Mouse (Mus musculus) layer of hippocampus, postnatal 14 days (tissue): ENCODE measurements around the gene Mcrip1. TPM values are rescaled to one million over a fixed set of nuclear protein-coding genes. Genes with fewer than 3 reads are reported as not detected.
"Not testable (repeated sequence)": the region's sequence is repeated elsewhere in the genome, so short reads cannot be mapped to it uniquely, and the experiment has no call there.

ENCODE experiments used
- DNase-seq, 2 experiments: peaks; one replicate each; pipeline ENCODE4 v3.0.0; 2021 to 2022; ENCODE audit warnings: low spot score in 2 of 2, mixed read lengths in 1 of 2
- total RNA-seq, 2 experiments: library from RNA; stranded (reverse); gene quantifications; 2 replicates each; pipeline ENCODE4 v1.2.3; 2021

Gene Mcrip1
- total RNA-seq, 2 experiments from 2014 or later = 86.1 to 89.0 TPM

GRCm38 (mm10) chr11:120518558-120518957, 31.0 kb downstream of the Mcrip1 start:
- DNase-seq = no peak

GRCm38 (mm10) chr11:120518027-120518426, 31.5 kb downstream of the Mcrip1 start:
- DNase-seq = peak; percentile 45 to 66

GRCm38 (mm10) chr11:120517147-120517546, 32.4 kb downstream of the Mcrip1 start:
- DNase-seq = no peak

DNA sequence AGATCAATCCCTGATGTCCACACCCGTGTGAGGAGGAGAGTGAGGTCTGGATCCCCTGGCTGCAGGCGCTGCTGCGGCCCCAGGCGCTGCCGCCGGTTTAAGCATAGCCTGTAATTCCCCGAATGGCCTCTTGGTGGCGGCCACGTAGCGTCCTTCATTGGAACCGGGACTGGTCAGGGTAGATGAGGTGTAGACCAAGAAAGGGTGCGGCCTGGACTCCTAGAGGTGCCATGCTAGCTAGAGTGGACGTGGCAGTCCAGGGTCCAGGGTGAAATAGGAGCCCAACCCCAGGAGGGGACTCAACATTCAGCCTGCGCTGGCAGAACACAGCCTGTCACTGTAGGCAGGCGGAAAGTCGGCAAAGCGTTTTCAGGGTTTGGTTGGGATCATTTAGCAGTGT, 33.9 kb downstream of the Mcrip1 start:
- DNase-seq = peak; percentile 87

DNA sequence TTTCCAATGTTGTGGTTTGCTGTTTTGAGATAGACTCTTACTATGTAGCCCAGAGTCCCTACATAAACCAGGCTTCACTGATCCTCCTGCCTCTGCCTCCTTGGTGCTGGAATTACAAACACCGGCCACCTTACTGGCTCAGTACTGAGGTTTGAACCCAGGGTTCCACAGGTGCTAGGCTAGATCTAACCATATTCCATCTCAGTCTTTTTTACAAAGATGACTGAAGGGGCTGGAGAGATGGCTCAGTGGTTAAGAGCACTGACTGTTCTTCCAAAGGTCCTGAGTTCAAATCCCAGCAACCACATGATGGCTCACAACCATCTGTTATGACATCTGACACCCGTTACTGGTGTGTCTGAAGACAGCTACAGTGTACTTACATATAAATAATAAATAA, 35.3 kb downstream of the Mcrip1 start:
- DNase-seq = not testable (repeated sequence)

GRCm38 (mm10) chr11:120512790-120513453, 36.6 kb downstream of the Mcrip1 start:
- DNase-seq = no peak

DNA sequence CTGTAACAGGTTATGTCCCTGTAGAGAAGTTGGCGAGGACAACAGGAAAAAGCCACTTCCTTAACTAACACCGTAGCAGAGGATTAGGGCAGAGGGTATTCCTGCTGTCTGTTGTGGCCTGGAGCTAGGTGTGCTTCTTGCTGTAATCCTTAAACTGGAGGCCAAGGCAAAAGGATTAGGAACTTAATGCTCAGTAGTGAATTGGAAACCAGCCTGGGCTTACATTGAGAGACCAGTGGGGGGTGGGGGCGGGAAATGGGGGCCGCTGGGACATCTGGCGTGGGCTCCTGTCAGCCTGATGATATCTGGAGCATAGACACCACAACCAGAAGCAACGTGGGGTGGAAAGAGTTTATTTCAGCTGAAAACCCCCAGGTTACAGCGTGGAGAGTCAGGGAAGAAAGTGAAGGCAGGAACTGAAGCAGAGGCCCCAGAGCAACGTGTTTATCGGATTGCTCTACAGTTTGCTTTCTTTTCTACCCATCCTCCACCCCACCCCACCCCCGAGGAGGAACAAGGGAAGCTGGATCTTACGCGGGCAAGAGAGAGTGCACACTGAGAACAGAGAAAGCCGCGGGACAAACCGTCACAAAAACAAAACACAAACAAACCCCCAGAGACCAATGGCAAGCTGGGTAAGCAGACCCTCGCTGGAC, 39.0 kb downstream of the Mcrip1 start:
- DNase-seq = no peak

GRCm38 (mm10) chr11:120509940-120510339, 39.6 kb downstream of the Mcrip1 start:
- no peak for DNase-seq

DNA sequence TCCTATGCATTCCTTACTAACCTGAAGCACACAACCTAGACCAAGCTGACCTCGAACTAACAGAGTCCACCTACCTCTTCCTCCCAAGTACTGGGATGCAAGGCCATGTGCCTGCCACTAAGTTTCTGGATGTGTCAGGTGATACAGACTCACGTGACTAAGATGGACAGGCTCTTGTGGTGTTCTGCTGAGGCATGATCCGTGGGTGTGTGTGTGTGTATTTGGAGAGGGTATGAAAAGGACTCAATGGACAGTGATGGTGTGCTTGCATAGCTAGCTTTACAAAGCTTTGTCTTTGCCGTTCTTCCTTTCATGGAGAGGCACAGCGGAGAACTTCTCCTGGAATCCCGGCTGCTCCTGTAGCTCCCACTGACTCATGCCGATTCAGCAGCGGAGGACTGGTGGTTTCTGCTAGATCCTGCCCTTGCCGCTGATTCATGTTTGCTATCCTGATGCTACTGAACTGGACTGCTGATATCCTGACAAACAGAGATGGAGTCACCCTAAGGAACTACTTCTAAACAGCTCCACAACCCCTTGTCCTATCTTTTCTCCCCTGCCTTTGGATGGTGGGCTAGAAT, 41.1 kb downstream of the Mcrip1 start:
- no peak for DNase-seq

- DNase-seq = no peak
Measured at GRCm38 (mm10) chr11:120507611-120508289, 41.8 kb downstream of the Mcrip1 start.

DNA sequence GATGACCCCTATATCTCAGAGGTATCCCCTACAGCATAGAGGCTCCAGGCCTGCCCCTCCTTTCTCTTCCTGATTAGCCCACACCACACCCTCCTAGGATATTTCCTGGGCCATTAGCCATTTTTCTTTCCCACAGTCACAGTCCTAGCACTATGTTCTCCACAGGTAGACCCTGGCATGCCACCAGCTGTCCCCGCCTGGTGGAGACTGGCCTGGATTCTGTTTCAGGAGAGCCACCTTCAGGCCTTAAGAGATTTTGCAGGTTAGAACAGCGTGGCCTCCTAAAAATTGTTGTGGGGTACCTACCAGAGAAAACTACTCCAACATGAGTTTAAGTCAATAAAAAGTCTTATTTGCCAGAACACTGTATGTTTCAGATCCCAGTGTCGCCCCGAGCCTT, 42.6 kb downstream of the Mcrip1 start:
- no peak for DNase-seq

GRCm38 (mm10) chr11:120505661-120506060, 43.9 kb downstream of the Mcrip1 start:
- no peak for DNase-seq

DNA sequence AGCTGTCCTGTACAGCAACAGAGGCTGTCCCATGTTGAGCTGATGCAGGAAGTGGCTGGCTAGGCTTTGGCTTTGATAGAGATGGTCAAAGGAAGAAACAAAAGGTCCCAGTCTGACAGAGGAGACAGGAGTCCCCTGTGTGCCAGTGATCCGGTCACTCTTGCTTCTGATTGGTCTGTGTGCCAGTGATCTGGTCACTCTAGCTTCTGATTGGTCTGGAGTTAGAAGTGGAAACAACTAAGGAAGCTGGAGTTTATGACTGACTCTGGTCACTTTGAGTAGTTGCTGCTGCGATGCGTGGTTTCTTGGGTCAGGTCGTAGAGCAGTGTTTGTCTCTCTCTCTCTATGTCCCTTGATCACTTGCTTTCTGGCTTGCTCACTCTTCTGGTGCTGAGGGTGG, 47.8 kb downstream of the Mcrip1 start:
- no peak for DNase-seq

DNA sequence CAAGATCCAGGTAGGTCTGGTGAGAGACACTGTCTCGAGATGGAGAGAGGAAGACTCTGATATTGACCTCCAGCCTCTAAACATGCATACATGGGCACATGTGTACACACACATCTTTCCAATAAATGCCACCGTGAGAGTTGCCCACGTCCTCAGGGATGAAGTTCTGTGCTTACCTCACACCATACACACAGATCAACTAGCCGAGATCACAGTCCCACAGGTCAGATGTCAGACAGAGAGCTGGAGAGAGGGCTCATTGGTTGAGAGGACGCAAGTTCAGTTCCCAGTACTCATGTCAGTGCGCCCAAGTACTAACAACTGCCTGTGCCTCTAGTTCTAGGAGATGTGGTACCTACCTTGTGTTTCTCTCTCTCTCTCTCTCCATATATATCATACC, 48.5 kb downstream of the Mcrip1 start:
- no peak for DNase-seq

GRCm38 (mm10) chr11:120500357-120500756, 49.2 kb downstream of the Mcrip1 start:
- no peak for DNase-seq

DNA sequence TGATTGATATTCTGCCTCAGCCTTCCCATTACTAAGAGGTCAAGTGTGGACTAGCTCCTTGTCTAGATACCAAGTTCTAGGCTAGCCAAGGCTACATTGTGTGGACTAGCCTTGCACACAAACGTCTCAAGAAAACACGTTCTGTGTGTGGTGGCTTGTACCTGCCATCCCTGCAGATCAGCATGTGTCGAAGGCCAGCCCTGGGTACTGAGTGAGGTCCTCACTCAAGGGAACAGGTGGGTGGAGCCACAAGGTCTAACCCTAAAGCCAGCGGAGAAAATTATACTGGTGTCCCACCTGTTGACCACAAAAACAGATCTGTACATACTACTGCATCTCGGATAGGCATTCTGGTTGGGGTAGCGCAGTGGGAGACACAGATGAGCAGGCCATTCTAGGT, 49.6 kb downstream of the Mcrip1 start:
- DNase-seq = no peak

GRCm38 (mm10) chr11:120498891-120499290, 50.6 kb downstream of the Mcrip1 start:
- no peak for DNase-seq

DNA sequence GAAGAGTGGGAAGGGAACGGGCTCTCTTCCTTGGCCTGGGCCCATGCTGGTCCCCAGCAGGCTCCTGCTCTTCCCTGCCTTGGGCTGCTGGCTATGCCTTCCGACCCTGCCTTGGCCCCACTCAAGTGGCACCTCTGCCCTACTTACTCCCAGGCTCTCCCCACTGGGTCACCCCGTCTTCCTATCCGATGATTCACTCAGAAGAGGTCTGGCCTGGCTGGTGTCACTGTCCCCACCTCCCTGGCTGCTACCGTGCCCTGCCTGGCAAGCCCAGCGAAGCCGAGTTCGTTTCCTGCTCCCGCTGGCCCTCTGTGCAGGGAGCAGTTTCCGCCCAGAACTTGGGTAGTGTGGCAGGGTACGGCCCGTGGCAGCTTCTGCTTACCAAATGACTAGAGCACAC, 51.3 kb downstream of the Mcrip1 start:
- DNase-seq = no peak

- no peak for DNase-seq
Measured at GRCm38 (mm10) chr11:120497436-120497835, 52.1 kb downstream of the Mcrip1 start.

GRCm38 (mm10) chr11:120493911-120494310, 55.6 kb downstream of the Mcrip1 start:
- DNase-seq = no peak

DNA sequence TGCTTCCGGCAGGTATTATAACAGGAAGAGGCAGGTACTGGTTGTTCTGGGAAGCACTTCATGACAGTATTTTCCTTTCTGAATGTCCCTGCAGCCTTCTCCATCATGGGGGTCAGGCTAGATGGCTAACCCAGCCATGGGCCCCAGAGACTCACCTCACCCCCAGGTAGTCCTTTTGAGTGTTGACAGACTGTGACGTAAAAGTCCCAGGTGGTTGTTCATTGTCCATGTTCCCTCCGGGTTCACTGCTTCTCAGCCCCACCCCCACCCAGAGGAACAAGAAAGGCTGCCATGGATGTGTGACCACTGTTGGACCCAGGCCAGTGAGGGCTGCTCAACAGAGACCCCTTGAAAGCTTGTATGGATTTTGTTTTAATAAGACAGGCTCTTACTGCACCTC, 56.2 kb downstream of the Mcrip1 start:
- no peak for DNase-seq
